Mouse (Mus musculus) small intestine, adult 2 months (tissue): ENCODE results near the gene 1700016K19Rik.

Source experiments
- CTCF ChIP-seq: fragments of 200-500 bp; IDR thresholded peaks from 2 replicates; pipeline ENCODE4 v1.5.1; 2012; ENCODE audit warnings: low read depth, mild to moderate bottlenecking, control low read depth, inconsistent platforms, low read length, moderate library complexity, mixed read lengths; ENCODE audit not compliant: insufficient replicate concordance, insufficient read length; ENCODE audit errors: extremely low read depth
- POLR2A ChIP-seq: fragments of 200-500 bp; IDR thresholded peaks from 2 replicates; pipeline ENCODE4 v1.6.1; 2012; ENCODE audit warnings: low read depth, mild to moderate bottlenecking, control low read depth, inconsistent platforms, low read length, moderate library complexity

- no peak for TF ChIP-seq POLR2A
- no peak for TF ChIP-seq CTCF
These were observed 47.8 kb upstream of the 1700016K19Rik start for GRCm38 (mm10) chr11:75951895-75952294.
